Mouse (Mus musculus) left cerebral cortex, adult 2 months (tissue): ENCODE results near the gene Kdelc2. TPM values are rescaled to one million over a fixed set of nuclear protein-coding genes. Genes with fewer than 3 reads are reported as not detected.

Experiments
- DNase-seq, 2 experiments: peaks; one replicate each; pipeline ENCODE4 v3.0.0; 2021 to 2022; ENCODE audit warnings: low spot score in 2 of 2, mixed read lengths in 1 of 2; ENCODE audit errors: extremely low spot score in 1 of 2
- H3K27ac ChIP-seq: fragments of 200-600 bp; 2 replicates; pipeline ENCODE4 v1.8.1; 2022
- H3K4me3 ChIP-seq: fragments of 200-600 bp; 2 replicates; pipeline ENCODE4 v1.8.1; 2022
- CTCF ChIP-seq: fragments of 200-600 bp; IDR thresholded peaks from 2 replicates; pipeline ENCODE4 v1.8.1; 2022; ENCODE audit warnings: antibody characterized with exemption, mild to moderate bottlenecking, moderate library complexity
- intact Hi-C: fragments of 180-260 bp; cut with DNase I; formaldehyde crosslinking; loops from one replicate; pipeline ENCODE4 v1.15.1; 2025
- total RNA-seq, 2 experiments: library from RNA; stranded (reverse); gene quantifications; 2 replicates each; pipeline ENCODE4 v1.2.3; 2021

The Kdelc2 gene
- total RNA-seq, 2 experiments from 2014 or later: 6.2 to 6.5 TPM

- intact Hi-C loops: no loop called here
- no peak overlapping the region for H3K4me3 ChIP-seq
- H3K27ac ChIP-seq: no peak overlapping the region
- TF ChIP-seq CTCF: no peak
- no peak for DNase-seq
Observed at GRCm38 (mm10) chr9:53390136-53390535, 6.3 kb downstream of the Kdelc2 start.

- H3K27ac ChIP-seq: no peak overlapping the region; the same call in 1 of the 2 replicates
- intact Hi-C loops: loop anchor here (1.0 to 5.0 kb wide), 2 partner anchors 96 to 144 kb away; partner anchors contain the start of gene Exph5
- TF ChIP-seq CTCF: no peak
- no peak for DNase-seq
- no peak overlapping the region for H3K4me3 ChIP-seq
Observed at GRCm38 (mm10) chr9:53397685-53398387, 14.0 kb downstream of the Kdelc2 start.

- no peak overlapping the region for H3K4me3 ChIP-seq
- intact Hi-C loops: loop anchor here (1.0 to 5.0 kb wide), 2 partner anchors 96 to 144 kb away; partner anchors contain the start of gene Exph5
- H3K27ac ChIP-seq: no peak overlapping the region
- peak; percentile 37 to 44 for DNase-seq
- TF ChIP-seq CTCF: peak; percentile 53
Observed at GRCm38 (mm10) chr9:53398388-53398700, 14.5 kb downstream of the Kdelc2 start.

GRCm38 (mm10) chr9:53399537-53399936 is 15.7 kb downstream of the Kdelc2 start:
- intact Hi-C loops: loop anchor here (5.0 kb wide), 1 partner anchor 97 kb away; the partner anchor contains the start of gene Exph5
- DNase-seq: no peak
- H3K27ac ChIP-seq: peak overlapping the region; percentile 30; the same call in 1 of the 2 replicates
- TF ChIP-seq CTCF: no peak
- H3K4me3 ChIP-seq: no peak overlapping the region

GRCm38 (mm10) chr9:53400696-53401095 is 16.9 kb downstream of the Kdelc2 start:
- Histone ChIP-seq H3K27ac (no peak overlapping the region), H3K4me3 (no peak overlapping the region)
- intact Hi-C loops: no loop called here
- no peak for DNase-seq
- TF ChIP-seq CTCF: no peak

- no peak for DNase-seq
- H3K4me3 ChIP-seq: no peak overlapping the region
- TF ChIP-seq CTCF: no peak
- H3K27ac ChIP-seq: no peak overlapping the region
- intact Hi-C loops: no loop called here
Observed at GRCm38 (mm10) chr9:53401146-53401545, 17.3 kb downstream of the Kdelc2 start.

- intact Hi-C loops: no loop called here
- no peak for DNase-seq
- Histone ChIP-seq H3K27ac (0 out of 2 replicates have a peak within 1 kb of the TSS, but pooled peaks have one; percentile 10), H3K4me3 (0 out of 2 replicates have a peak within 1 kb of the TSS, but pooled peaks have one; percentile 1)
- TF ChIP-seq CTCF: no peak; the same call in 1 of the 2 replicates
Observed at GRCm38 (mm10) chr9:53402291-53402711, 18.5 kb downstream of the Kdelc2 start, which contains the start of gene 4930550C14Rik. Gene 4930550C14Rik (plus strand): TSS chr9:53402325.

- intact Hi-C loops: no loop called here
- no peak overlapping the region for H3K4me3 ChIP-seq
- no peak for TF ChIP-seq CTCF
- H3K27ac ChIP-seq: no peak overlapping the region
- DNase-seq: no peak
Observed at GRCm38 (mm10) chr9:53402991-53403390, 19.2 kb downstream of the Kdelc2 start.

GRCm38 (mm10) chr9:53404050-53404752 is 20.4 kb downstream of the Kdelc2 start:
- DNase-seq: no peak
- intact Hi-C loops: no loop called here
- H3K27ac ChIP-seq: no peak overlapping the region
- H3K4me3 ChIP-seq: no peak overlapping the region
- TF ChIP-seq CTCF: no peak

GRCm38 (mm10) chr9:53404753-53405722 is 21.2 kb downstream of the Kdelc2 start:
- TF ChIP-seq CTCF: no peak
- Histone ChIP-seq H3K4me3 (peak overlapping the region; percentile 30), H3K27ac (peak overlapping the region; percentile 7)
- intact Hi-C loops: no loop called here
- peak; percentile 46 to 69 for DNase-seq

GRCm38 (mm10) chr9:53408548-53408947 is 24.7 kb downstream of the Kdelc2 start:
- TF ChIP-seq CTCF: no peak
- Histone ChIP-seq H3K27ac (no peak overlapping the region), H3K4me3 (no peak overlapping the region)
- intact Hi-C loops: no loop called here
- DNase-seq: no peak
